ENCODE assay signal across 17 mouse cellular contexts in the genomic region with DNA sequence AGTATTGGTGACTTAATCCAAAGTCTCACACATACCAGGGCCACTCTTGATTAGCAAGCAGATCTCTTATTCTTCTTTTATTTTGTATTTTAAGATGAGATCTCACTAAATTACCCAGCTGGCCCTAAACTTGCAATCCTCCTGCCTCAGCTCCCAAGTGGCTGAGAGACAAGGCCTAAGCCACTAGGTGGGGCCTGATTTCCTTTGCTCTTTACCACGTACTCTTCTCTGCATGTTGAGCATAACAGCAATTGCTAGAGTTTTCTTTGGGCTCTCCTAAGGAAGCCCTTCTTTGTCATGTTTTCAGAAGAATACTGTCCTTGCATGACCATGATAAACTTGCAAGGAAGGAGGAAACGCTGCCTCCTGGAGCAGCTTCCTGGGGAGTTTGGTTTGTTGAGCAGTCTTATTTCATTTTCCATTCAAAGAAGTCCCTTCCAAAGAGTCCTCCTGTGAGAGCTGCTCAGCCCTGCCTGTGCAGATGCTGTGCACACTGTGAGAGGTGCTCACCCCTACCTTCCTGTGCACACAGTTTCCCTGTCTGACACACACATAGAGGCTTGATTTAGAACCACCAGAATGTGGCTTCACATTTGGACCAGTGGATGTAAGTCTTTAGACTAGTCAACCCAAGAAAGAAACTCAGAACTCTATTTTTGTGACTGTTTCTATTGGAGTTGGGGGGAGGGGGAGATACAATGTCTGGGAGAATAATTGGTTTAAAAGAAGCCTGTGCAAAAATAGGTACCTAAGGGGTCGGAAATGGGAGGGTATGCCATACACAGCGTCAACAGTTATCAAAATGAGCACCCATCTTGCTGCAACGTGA. TPM values are rescaled to one million over a fixed set of nuclear protein-coding genes. Genes with fewer than 3 reads are reported as not detected.
DNase-seq lines count a peak whose midpoint lies in the region; ATAC-seq and TF ChIP-seq lines count a peak whose summit lies in the region.
"Had no signal": no experiment of that assay in that cellular context is flagged by ENCODE, and none has a peak within 500 bp of the region (broad histone marks: within the 10 kb centered on the region; RNA-seq: fewer than 3 reads in every experiment).

No protein-coding gene starts in this region.

- no peak for TF ChIP-seq POLR2A in thymus, adult 2 months (IDR thresholded peaks at IDR 0.05; ENCODE audit: control insufficient read depth, extremely low read depth, insufficient read depth, low read length, poor library complexity)

- H3K27ac ChIP-seq in heart, embryonic 16.5 days (ENCODE audit: low read length) = no peak overlapping the region
- no peak overlapping the region for H3K27ac ChIP-seq in thymus, adult 2 months (ENCODE audit: control insufficient read depth, insufficient read depth, low read length)
- H3K27ac ChIP-seq in liver, embryonic 14.5 days = no peak overlapping the region
- H3K27ac ChIP-seq in hindbrain, embryonic 14.5 days = no peak overlapping the region
- H3K27ac ChIP-seq: midbrain, embryonic 13.5 days had no signal

- H3K36me3 ChIP-seq in heart, embryonic 16.5 days (ENCODE audit: control insufficient read depth, insufficient read depth) = no peaks in the 10 kb centered on the region
- H3K36me3 ChIP-seq in thymus, adult 2 months (ENCODE audit: control insufficient read depth, insufficient read depth, low read length) = peaks cover 12% of the 10 kb centered on the region
- peaks cover 2% of the 10 kb centered on the region; the same call in 1 of the 2 replicates for H3K36me3 ChIP-seq in liver, embryonic 14.5 days (replicated peaks; ENCODE audit: control insufficient read depth, insufficient read depth, low read depth)
- H3K36me3 ChIP-seq in hindbrain, embryonic 14.5 days (replicated peaks; ENCODE audit: control insufficient read depth, insufficient read depth) = no peaks in the 10 kb centered on the region
- H3K36me3 ChIP-seq: heart, embryonic 12.5 days; midbrain, embryonic 13.5 days had no signal

- no peak overlapping the region for H3K4me3 ChIP-seq in heart, embryonic 16.5 days (ENCODE audit: low read length)
- H3K4me3 ChIP-seq in thymus, adult 2 months (ENCODE audit: control insufficient read depth, insufficient read depth, low read length) = no peak overlapping the region
- no peak overlapping the region for H3K4me3 ChIP-seq in liver, embryonic 14.5 days (ENCODE audit: insufficient read depth in 1 of 2, low read depth in 2 of 2, low read length in 2 of 2)
- no peak overlapping the region for H3K4me3 ChIP-seq in hindbrain, embryonic 14.5 days (replicated peaks; ENCODE audit: low read length)
- H3K4me3 ChIP-seq: heart, embryonic 12.5 days; midbrain, embryonic 13.5 days had no signal

- no peak overlapping the region for H3K9ac ChIP-seq in heart, embryonic 16.5 days (ENCODE audit: low read length)
- no peak overlapping the region for H3K9ac ChIP-seq in liver, embryonic 14.5 days (replicated peaks)
- no peak overlapping the region for H3K9ac ChIP-seq in hindbrain, embryonic 14.5 days
- H3K9ac ChIP-seq: heart, embryonic 12.5 days; midbrain, embryonic 13.5 days had no signal

- H3K4me2 ChIP-seq in heart, embryonic 16.5 days (ENCODE audit: low read depth, low read length) = no peak overlapping the region
- no peak overlapping the region for H3K4me2 ChIP-seq in liver, embryonic 14.5 days (ENCODE audit: low read depth)
- H3K4me2 ChIP-seq in hindbrain, embryonic 14.5 days (replicated peaks) = no peak overlapping the region
- H3K4me2 ChIP-seq: heart, embryonic 12.5 days; midbrain, embryonic 13.5 days had no signal

- TF ChIP-seq EP300 in liver, embryonic 14.5 days (IDR thresholded peaks at IDR 0.05; ENCODE audit: low read depth) = no peak

- no peaks in the 10 kb centered on the region for H3K9me3 ChIP-seq in heart, embryonic 16.5 days (replicated peaks; ENCODE audit: control insufficient read depth, low read length)
- no peaks in the 10 kb centered on the region for H3K9me3 ChIP-seq in liver, embryonic 14.5 days (ENCODE audit: control insufficient read depth, low read length)
- H3K9me3 ChIP-seq in hindbrain, embryonic 14.5 days (ENCODE audit: control insufficient read depth, low read length) = no peaks in the 10 kb centered on the region
- H3K9me3 ChIP-seq: heart, embryonic 12.5 days; midbrain, embryonic 13.5 days had no signal

- peaks cover 3% of the 10 kb centered on the region for H3K4me1 ChIP-seq in heart, embryonic 16.5 days (ENCODE audit: control insufficient read depth, insufficient read depth, low read length)
- peaks cover 69% of the 10 kb centered on the region for H3K4me1 ChIP-seq in thymus, adult 2 months (replicated peaks; ENCODE audit: control insufficient read depth, insufficient read depth, low read length)
- peaks cover 30 to 61% of the 10 kb centered on the region in 2 experiments for H3K4me1 ChIP-seq in liver, embryonic 14.5 days (replicated peaks; ENCODE audit: control insufficient read depth in 2 of 2, insufficient read depth in 2 of 2, low read length in 1 of 2)
- H3K4me1 ChIP-seq in hindbrain, embryonic 14.5 days (replicated peaks; ENCODE audit: control insufficient read depth, insufficient read depth, low read length) = no peaks in the 10 kb centered on the region
- H3K4me1 ChIP-seq: midbrain, embryonic 13.5 days had no signal

- TF ChIP-seq CTCF in thymus, adult 2 months (IDR thresholded peaks at IDR 0.05; ENCODE audit: borderline replicate concordance, control insufficient read depth, extremely low read depth, insufficient read depth, low read length, poor library complexity) = no peak
- peak; percentile 37; the same call in 1 of the 2 replicates for TF ChIP-seq CTCF in liver, embryonic 14.5 days (IDR thresholded peaks at IDR 0.05; ENCODE audit: low read depth)

- DNase-seq in heart, adult 18-20 months = no peak
- DNase-seq in thymus, adult 2 months = peak; percentile 38
- no peak for DNase-seq in thymus, postnatal 10 days (ENCODE audit: low spot score in 2 of 2)
- no peak for DNase-seq in liver, embryonic 14.5 days (ENCODE audit: low read depth in 3 of 3, low spot score in 3 of 3)
- no peak for DNase-seq in hindbrain, embryonic 14.5 days (ENCODE audit: low spot score)
- no peak for DNase-seq in urinary bladder, postnatal 10 days (ENCODE audit: low spot score)
- no peak for DNase-seq in right cerebral cortex, postnatal 25 days
- DNase-seq: adrenal gland, postnatal 36 days; B cell, adult 2 months; cerebellum, postnatal 25 days; gastrocnemius, postnatal 25 days; kidney, adult 18-20 months; left cerebral cortex, postnatal 4 days; lung, postnatal 36 days had no signal

- peak; percentile 10; the same call in 1 of the 2 replicates for ATAC-seq in heart, embryonic 16.5 days (replicated peaks; ENCODE audit: extremely low read depth, insufficient read depth, low FRiP score)
- no peak for ATAC-seq in liver, embryonic 14.5 days (ENCODE audit: insufficient read depth)
- no peak for ATAC-seq in hindbrain, embryonic 14.5 days (ENCODE audit: low FRiP score)
- ATAC-seq: midbrain, embryonic 13.5 days had no signal

- H3K27me3 ChIP-seq in heart, embryonic 16.5 days (ENCODE audit: control insufficient read depth, insufficient read depth, low read length) = peaks cover 14% of the 10 kb centered on the region
- no peaks in the 10 kb centered on the region; the same call in 1 of the 2 replicates for H3K27me3 ChIP-seq in thymus, adult 2 months (ENCODE audit: control insufficient read depth, insufficient read depth, low read length)
- no peaks in the 10 kb centered on the region for H3K27me3 ChIP-seq in liver, embryonic 14.5 days (ENCODE audit: control insufficient read depth, insufficient read depth, low read length)
- no peaks in the 10 kb centered on the region for H3K27me3 ChIP-seq in hindbrain, embryonic 14.5 days (ENCODE audit: control insufficient read depth, insufficient read depth, low read length)
- H3K27me3 ChIP-seq: midbrain, embryonic 13.5 days had no signal

- 77% methylated on average over 5 of the region's 5 CpGs for WGBS in heart, embryonic 16.5 days
- WGBS in thymus, adult 2 months = 42% methylated on average over 5 of the region's 5 CpGs
- WGBS in liver, embryonic 14.5 days (ENCODE audit: insufficient replicate concordance) = 36% methylated on average over 5 of the region's 5 CpGs
- WGBS in hindbrain, embryonic 14.5 days = 74% methylated on average over 5 of the region's 5 CpGs

RNA-seq across cellular contexts. Expression of a gene that starts 11.4 kb away (rescaled TPM):
- polyA plus RNA-seq in heart, embryonic 16.5 days (2015; fragmentation: Nextera tagmentation; extraction: Ambion mirVana) = 5.2 and 11.0 TPM in 2 replicates
- 1 to 10 TPM; 1.5 to 2.9 TPM for total RNA-seq in heart, adult 18-20 months (2021)
- 87.4 and 128 TPM in 2 replicates for polyA plus RNA-seq in thymus, adult 2 months (2012; rRNA removed)
- polyA plus RNA-seq in liver, embryonic 14.5 days (2012; rRNA removed) = 2.7 and 3.0 TPM in 2 replicates
- polyA plus RNA-seq in liver, embryonic 14.5 days (2014; fragmentation: Nextera tagmentation; extraction: Ambion mirVana) = 4.4 and 4.5 TPM in 2 replicates
- 1.8 and 2.2 TPM in 2 replicates for polyA plus RNA-seq in hindbrain, embryonic 14.5 days (2014; fragmentation: Nextera tagmentation; extraction: Ambion mirVana)
